Mouse (Mus musculus): ENCODE data around the gene Olfr281.
"Not testable (repeated sequence)": the region's sequence is repeated elsewhere in the genome, so short reads cannot be mapped to it uniquely, and the experiment has no call there.

Olfr281 gene

DNA sequence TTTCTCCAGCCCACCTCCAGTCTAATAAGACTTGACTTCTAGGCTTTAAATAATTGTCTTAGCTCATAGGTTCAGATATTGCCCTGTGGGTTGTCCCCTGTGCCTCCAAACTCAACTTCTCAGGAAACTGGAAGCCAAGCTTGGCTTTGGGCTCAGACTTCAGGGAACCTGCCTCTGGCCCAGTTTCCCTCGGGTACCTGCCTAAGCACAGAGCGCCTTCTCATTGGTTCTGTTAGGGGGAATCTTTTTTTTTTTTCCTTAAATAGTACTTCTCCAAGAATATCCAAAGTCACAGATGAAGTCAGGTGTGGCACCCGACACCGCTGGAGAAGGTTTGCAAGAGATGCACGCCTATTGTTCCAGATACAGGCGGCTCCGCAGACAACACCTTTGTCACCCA, at the start of gene Olfr281:
Gene Olfr281, plus strand, starts transcription at position 301 of the 400 bp plus-strand sequence.
- DNase-seq: no peak

DNA sequence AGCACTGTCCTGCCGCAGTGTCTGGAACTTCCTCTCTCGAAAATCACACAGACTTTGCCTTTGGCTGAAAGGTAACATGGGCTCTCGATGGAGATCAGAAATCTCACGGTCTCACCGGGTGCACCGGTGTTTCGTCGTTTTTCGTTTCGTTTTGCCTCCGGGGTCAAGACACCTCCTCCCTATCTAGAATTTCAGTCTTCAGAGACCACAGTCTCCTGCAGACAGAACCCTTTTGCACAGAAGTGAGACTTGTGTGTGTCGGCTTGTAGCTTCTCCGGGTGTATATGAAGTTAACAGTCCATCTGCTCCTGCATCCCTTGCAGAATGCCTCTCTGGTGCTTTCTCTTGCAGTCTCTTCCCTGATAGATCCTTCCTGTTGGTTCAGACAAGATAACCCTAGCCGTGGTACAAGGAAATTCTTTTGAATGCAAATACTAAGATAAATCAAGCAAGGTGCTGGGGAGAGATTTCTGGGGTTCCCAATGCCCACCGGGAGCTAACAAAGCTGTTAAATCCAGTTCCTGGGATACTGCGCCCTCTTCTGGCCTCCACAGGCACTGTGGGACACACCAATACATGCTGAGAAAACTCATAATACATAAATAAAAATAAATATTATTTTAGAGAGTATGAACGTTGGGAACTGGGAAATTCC, 43.9 kb upstream of the Olfr281 start:
- DNase-seq: no peak

- no peak for DNase-seq
These were observed 42.8 kb upstream of the Olfr281 start for GRCm38 (mm10) chr15:98409635-98410034.

DNA sequence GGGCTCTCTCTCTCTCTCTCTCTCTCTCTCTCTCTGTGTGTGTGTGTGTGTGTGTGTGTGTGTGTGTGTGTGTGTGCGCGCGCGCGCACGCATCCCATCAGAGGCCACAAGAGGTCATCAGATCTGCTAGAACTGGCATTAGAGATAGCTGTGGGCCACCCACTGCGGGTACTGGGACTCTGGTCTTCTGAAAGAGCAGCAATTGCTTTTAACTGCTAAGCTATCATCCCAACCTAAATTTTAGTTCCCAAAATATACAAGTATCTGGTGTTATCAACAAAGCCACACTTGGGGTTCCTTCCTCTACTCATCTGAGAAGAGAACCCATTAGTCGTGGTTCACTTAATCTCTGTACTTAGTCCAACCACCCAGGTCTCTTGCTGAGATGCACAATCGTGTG, 42.1 kb upstream of the Olfr281 start:
- no peak for DNase-seq

GRCm38 (mm10) chr15:98415996-98416395, 36.4 kb upstream of the Olfr281 start:
- DNase-seq: no peak

GRCm38 (mm10) chr15:98416802-98417201, 35.6 kb upstream of the Olfr281 start:
- DNase-seq: not testable (repeated sequence)

DNA sequence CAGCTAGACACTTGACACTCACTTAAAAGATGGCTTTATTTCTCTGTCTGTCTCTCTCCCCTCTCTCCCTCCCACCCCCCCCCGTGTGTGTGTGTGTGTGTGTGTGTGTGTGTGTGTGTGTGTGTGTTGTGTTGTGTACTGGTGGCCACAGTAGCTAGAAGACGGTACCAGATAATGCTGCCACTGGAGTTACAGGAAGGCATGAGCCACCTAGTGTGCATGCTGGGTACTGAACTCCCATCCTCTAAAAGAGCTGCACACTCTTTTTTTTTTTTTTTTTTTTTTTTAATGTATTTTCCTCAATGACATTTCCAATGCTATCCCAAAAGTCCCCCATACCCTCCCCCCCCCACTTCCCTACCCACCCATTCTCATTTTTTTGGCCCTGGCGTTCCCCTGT, 35.1 kb upstream of the Olfr281 start:
- not testable (repeated sequence) for DNase-seq

DNA sequence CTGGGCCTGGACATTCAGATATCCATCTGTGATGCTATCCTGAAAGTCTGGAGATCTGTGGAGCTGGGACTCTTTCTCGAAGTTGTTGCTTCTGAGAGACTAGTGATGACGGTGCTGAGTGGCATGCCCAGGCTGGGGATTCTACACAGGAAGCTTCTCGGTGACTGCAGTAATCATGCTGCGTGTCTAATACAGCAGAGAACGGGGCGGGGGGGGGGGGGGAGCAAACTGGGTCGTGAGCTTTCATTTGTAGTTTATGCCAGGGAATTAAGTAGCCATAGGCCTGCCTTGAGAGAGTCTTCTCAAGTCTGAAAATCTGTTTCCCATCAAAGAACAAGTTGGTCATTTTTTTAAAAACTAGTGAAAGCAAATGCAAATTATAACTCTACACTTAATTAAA, 34.3 kb upstream of the Olfr281 start:
- no peak for DNase-seq

DNA sequence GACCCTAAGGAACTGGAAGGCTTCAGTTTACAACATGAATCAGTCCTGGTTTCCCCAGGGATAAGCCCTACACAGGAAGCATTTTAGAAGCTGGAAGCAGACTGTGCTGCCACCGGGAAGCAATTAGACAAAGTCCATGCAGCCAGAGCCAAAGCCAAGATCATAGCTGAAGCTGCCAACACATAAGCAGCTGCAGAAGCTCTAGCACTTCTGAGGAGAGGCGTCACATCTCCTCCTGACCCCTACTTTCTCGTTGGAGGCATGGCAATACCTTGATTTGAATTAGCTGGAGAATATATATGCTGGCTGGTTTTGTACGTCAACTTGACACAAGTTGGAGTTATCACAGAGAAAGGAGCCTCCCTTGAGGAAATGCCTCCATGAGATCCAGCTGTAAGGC, 31.5 kb upstream of the Olfr281 start:
- no peak for DNase-seq

DNA sequence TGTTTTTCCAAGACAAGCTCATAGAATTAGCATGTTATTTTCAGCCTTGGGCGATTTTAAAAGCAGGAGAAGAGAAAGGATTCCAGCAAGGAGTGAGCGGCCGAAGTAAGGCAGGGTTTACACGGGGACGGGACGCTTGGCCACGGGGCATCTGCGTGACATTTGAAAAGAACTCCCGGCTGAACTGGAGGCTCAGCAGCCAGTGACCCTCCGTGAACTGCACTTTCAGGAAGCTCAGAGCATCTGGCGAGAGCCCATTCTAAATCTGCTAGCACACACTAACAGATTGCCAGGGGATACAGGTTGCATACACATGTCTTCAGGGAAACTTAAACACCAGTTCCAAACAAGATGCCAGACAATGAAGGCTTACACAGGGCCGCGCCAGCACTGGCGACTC, 28.1 kb upstream of the Olfr281 start:
- no peak for DNase-seq

GRCm38 (mm10) chr15:98424753-98425152, 27.6 kb upstream of the Olfr281 start:
- DNase-seq: no peak

DNA sequence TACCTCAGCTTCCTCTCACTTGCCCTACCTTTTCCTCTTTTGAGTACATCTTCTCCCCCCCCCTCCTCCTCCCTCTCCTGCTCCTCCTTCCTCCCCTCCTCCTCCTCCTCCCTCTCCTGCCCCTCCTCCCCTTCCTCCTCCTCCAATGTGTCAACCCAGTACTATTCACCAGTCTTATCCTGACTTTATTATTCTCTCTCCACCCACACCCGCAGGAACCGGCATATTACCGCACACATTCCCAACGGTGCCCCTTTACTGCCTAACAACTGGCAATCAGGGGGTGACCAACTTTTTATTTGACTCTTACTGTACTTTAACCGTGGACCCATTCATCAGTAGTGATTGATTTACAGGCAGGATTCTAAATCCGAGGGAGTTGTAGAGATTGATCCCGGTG, 27.2 kb upstream of the Olfr281 start:
- DNase-seq: no peak

DNA sequence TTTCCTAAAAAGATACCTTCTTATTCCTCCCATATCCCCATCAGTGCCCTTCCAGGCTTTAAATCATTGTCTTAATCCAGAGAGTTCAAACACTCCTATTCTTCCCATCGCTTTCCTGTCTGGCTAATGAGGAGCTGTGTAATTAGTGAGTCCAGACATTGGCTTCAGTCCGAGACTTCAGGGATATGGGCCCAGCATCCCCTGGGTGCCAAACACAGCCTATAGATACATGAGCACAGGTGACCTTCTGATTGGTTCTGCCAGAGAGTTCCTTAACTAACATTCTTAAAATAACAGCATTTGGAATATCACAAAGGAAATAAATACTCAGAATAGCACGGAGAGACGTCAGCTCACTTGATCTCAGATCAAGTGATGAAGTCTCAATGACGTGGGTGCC, 21.5 kb upstream of the Olfr281 start, which contains the start of gene Olfr282:
Gene Olfr282, plus strand, starts transcription at position 301 of the 400 bp plus-strand sequence.
- DNase-seq: not testable (repeated sequence)

GRCm38 (mm10) chr15:98444561-98444960, 7.8 kb upstream of the Olfr281 start:
- no peak for DNase-seq

DNA sequence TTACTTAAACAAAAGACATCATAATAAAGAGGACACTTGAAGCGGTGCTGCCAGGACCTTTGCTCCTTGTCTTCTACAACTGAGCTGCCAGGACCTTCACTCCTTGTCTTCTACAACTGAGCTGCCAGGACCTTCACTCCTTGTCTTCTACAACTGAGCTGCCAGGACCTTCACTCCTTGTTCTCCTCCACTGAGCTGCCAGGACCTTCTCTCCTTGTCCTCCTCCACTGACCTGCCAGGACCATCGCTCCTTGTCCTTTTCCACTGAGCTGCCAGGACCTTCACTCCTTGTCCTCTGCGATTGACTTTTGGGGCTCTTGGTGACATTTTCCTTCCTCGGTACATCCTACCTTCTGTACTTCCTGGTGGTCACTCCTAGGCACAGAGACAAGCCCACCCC, 3.9 kb upstream of the Olfr281 start:
- DNase-seq: no peak

- no peak for DNase-seq
These were observed 17.2 kb downstream of the Olfr281 start, which contains the start of gene OR5BS1P for GRCm38 (mm10) chr15:98469596-98469995. Gene OR5BS1P, plus strand, starts transcription at chr15:98469896.

- no peak for DNase-seq
These were observed 19.2 kb downstream of the Olfr281 start for GRCm38 (mm10) chr15:98471539-98471938.

- DNase-seq: no peak
These were observed 22.6 kb downstream of the Olfr281 start for GRCm38 (mm10) chr15:98474958-98475357.

- peak; percentile 38 for DNase-seq
These were observed 23.0 kb downstream of the Olfr281 start for GRCm38 (mm10) chr15:98475382-98475781.

- DNase-seq: no peak
These were observed 23.9 kb downstream of the Olfr281 start for GRCm38 (mm10) chr15:98476281-98476680.

GRCm38 (mm10) chr15:98479568-98480102, 27.2 kb downstream of the Olfr281 start:
- DNase-seq: no peak

DNA sequence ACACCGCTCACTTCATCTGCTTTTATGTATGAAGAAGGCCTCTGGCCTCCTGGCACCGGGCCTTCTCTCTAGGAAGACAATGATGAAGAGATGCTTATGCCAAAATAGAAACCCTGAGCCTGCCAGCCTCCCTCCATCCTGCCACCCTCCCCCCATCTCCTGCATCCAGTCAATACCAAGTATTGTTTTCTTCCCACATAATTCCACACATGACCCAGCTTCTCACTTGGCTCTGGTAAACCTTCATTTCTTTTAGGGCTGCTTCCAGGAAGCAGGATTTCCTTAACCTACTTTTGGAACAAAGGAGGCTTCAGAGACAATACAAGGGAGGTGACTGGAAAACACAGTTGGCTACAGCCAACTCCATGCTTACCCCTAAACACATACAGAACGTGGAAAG, 30.3 kb downstream of the Olfr281 start, which contains the start of gene Lalba:
Gene Lalba, minus strand, starts transcription at position 21 of the 400 bp plus-strand sequence.
- no peak for DNase-seq

GRCm38 (mm10) chr15:98483907-98484886, 31.8 kb downstream of the Olfr281 start:
- DNase-seq: no peak

All from liver (tissue).